Mouse (Mus musculus) thymus, adult 2 months (tissue): Measurements from ENCODE around the gene Sat2. TPM values are rescaled to one million over a fixed set of nuclear protein-coding genes. Genes with fewer than 3 reads are reported as not detected.

ENCODE experiments used
- DNase-seq: peaks from one replicate; pipeline ENCODE4 v3.0.0; 2021
- H3K27ac ChIP-seq: fragments of 200-500 bp; 2 replicates; pipeline ENCODE4 v1.5.1; 2012; ENCODE audit warnings: low read length, control low read depth; ENCODE audit not compliant: control insufficient read depth, insufficient read depth
- H3K27me3 ChIP-seq: fragments of 200-500 bp; 2 replicates; pipeline ENCODE4 v1.6.1; 2012; ENCODE audit warnings: mild to moderate bottlenecking, low read length, moderate library complexity, mixed read lengths; ENCODE audit not compliant: control insufficient read depth, insufficient read depth
- H3K36me3 ChIP-seq: fragments of 200-500 bp; 2 replicates; pipeline ENCODE4 v1.6.1; 2012; ENCODE audit warnings: mild to moderate bottlenecking, low read length, moderate library complexity; ENCODE audit not compliant: control insufficient read depth, insufficient read depth
- H3K4me1 ChIP-seq: fragments of 200-500 bp; replicated peaks from 2 replicates; pipeline ENCODE4 v1.6.1; 2012; ENCODE audit warnings: low read length; ENCODE audit not compliant: control insufficient read depth, insufficient read depth
- H3K4me3 ChIP-seq: fragments of 200-500 bp; 2 replicates; pipeline ENCODE4 v1.5.1; 2012; ENCODE audit warnings: mild to moderate bottlenecking, low read length, control low read depth, moderate library complexity; ENCODE audit not compliant: control insufficient read depth, insufficient read depth
- CTCF ChIP-seq: fragments of 200-500 bp; IDR thresholded peaks from 2 replicates; pipeline ENCODE4 v1.5.1; 2012; ENCODE audit warnings: mild to moderate bottlenecking, control low read depth, low read length, moderate library complexity, borderline replicate concordance; ENCODE audit not compliant: control insufficient read depth, poor library complexity, insufficient read depth; ENCODE audit errors: extremely low read depth
- POLR2A ChIP-seq: fragments of 200-500 bp; IDR thresholded peaks from 2 replicates; pipeline ENCODE4 v1.6.1; 2012; ENCODE audit warnings: mild to moderate bottlenecking, low read length, control low read depth, moderate library complexity; ENCODE audit not compliant: control insufficient read depth, poor library complexity, insufficient read depth; ENCODE audit errors: extremely low read depth
- WGBS: fragments of 180-500 bp; shearing (Covaris S2); methylation state at CpG from one replicate; pipeline ENCODE4 v1.1.7; 2018; 5-methylcytosine and 5-hydroxymethylcytosine counted together
- polyA plus RNA-seq: library from polyadenylated mRNA; depleted of rRNA; stranded (reverse); fragments of >200 nt; gene quantifications from 2 replicates; pipeline ENCODE4 v1.2.3, GENCODE M21; 2012

Sat2 gene
- polyA plus RNA-seq, 1 experiment, result 0.67 TPM

- TF ChIP-seq CTCF, result no peak
- no peak for TF ChIP-seq POLR2A
- under 1% methylated on average over 25 of the region's 25 CpGs for WGBS
- DNase-seq, result no peak
- H3K27ac ChIP-seq, result peak overlapping the region; percentile 98
- no peaks in the 10 kb centered on the region for H3K36me3 ChIP-seq
- H3K27me3 ChIP-seq, result no peaks in the 10 kb centered on the region
- peaks cover 21% of the 10 kb centered on the region for H3K4me1 ChIP-seq
- H3K4me3 ChIP-seq, result peak overlapping the region; percentile 95
Observed at GRCm38 (mm10) chr11:69580572-69581146, 41.2 kb upstream of the Sat2 start.

GRCm38 (mm10) chr11:69581147-69581688, 40.6 kb upstream of the Sat2 start:
- H3K4me1 ChIP-seq, result peaks cover 21% of the 10 kb centered on the region
- no peaks in the 10 kb centered on the region for H3K27me3 ChIP-seq
- peak overlapping the region; percentile 98 for H3K27ac ChIP-seq
- peak; percentile 89 for DNase-seq
- TF ChIP-seq POLR2A (0 out of 2 replicates have a peak, but pooled peaks have one; percentile 43), CTCF (no peak; the same call in 1 of the 2 replicates)
- no peaks in the 10 kb centered on the region for H3K36me3 ChIP-seq
- WGBS, result under 1% methylated on average over 36 of the region's 36 CpGs
- peak overlapping the region; percentile 95 for H3K4me3 ChIP-seq

GRCm38 (mm10) chr11:69581814-69582213, 40.0 kb upstream of the Sat2 start:
- DNase-seq, result no peak
- Histone ChIP-seq H3K36me3 (peaks cover 4% of the 10 kb centered on the region), H3K4me1 (peaks cover 20% of the 10 kb centered on the region), H3K27ac (no peak overlapping the region), H3K4me3 (peak overlapping the region; percentile 95; the same call in 1 of the 2 replicates), H3K27me3 (no peaks in the 10 kb centered on the region)
- TF ChIP-seq POLR2A, result no peak
- TF ChIP-seq CTCF, result no peak
- 5% methylated on average over 8 of the region's 8 CpGs for WGBS

- H3K27ac ChIP-seq, result no peak overlapping the region
- DNase-seq, result no peak
- H3K27me3 ChIP-seq, result no peaks in the 10 kb centered on the region
- H3K4me3 ChIP-seq, result no peak overlapping the region
- TF ChIP-seq POLR2A (no peak), CTCF (no peak)
- peaks cover 16% of the 10 kb centered on the region for H3K4me1 ChIP-seq
- 76% methylated on average over 9 of the region's 9 CpGs for WGBS
- H3K36me3 ChIP-seq, result peaks cover 9% of the 10 kb centered on the region
Observed at GRCm38 (mm10) chr11:69582230-69582805, 39.5 kb upstream of the Sat2 start.

DNA sequence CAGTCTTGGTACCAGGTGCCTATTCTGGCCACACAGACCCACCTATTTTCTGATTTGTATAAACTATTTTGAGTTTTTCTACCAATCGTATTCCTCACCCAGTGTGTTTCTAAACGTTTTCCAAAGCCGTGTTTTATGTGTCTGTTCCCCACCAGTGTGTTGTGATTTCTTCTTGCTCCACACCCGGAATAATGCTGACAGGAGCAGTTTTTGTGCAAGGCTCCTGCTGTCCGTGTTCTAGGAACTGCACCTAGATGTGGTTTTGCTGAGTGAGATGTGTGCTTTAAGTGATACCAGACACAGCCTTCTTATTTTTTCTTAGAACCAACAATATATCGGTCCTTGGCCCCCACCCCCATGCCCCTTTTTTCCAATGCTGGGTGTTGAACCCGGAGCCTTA, 37.8 kb upstream of the Sat2 start:
- Histone ChIP-seq H3K36me3 (peaks cover 26% of the 10 kb centered on the region), H3K4me1 (peaks cover 2% of the 10 kb centered on the region), H3K27ac (no peak overlapping the region), H3K4me3 (no peak overlapping the region), H3K27me3 (no peaks in the 10 kb centered on the region)
- WGBS, result 84% methylated on average over 7 of the region's 7 CpGs
- TF ChIP-seq POLR2A (no peak), CTCF (no peak)
- DNase-seq, result no peak

DNA sequence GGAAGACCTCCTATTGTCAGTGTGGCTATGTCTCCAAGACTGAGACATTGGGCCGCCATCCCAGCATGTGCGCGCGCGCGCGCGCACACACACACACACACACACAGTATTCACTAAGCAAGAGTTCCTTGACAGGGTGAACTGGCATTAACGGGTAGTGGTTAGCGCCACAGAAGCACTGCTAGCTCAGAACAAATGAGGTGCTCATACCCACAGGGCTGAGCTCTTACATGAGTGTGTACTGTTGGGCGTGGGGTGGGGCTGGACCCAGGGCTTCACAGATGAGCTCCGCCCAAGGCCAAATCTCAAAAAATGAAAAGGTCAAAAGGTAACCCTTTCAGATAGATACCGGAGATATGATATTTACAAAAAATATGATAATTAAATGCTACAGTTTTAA, 36.9 kb upstream of the Sat2 start:
- no peak for TF ChIP-seq CTCF
- TF ChIP-seq POLR2A, result no peak
- no peak for DNase-seq
- 97% methylated on average over 13 of the region's 13 CpGs for WGBS
- Histone ChIP-seq H3K27me3 (no peaks in the 10 kb centered on the region), H3K27ac (no peak overlapping the region), H3K36me3 (peaks cover 35% of the 10 kb centered on the region), H3K4me1 (peaks cover 2% of the 10 kb centered on the region), H3K4me3 (no peak overlapping the region)

DNA sequence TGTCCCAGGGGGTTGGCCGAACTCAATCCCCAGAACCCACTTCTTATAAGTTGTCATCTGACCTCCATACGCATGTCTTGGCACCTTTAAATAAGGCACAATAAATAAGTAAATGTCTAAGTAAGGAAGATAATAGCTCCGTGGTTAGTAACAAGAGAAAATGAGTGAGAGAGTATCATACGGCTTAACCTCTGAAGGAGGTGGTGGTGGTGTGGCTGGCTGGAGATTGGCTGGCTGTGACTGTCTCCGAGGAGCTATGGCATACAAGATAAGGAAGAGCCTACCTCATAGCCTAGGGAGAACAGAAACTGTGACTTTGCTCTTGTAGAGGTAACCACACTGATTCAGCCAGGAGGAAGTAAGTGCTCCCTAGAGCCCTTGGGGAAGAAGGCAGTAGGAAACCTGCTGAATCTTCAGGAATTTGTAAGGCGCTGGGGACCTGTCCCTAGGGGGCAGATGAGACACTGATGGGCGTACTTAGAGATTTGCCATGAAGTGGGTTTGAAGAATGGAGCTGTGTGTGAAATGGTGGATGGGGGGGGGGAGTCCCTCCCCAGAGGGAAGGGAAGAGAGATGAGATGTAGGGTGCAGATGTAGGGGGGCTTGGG, 36.0 kb upstream of the Sat2 start:
- no peak overlapping the region for H3K27ac ChIP-seq
- TF ChIP-seq CTCF, result no peak
- TF ChIP-seq POLR2A, result no peak
- DNase-seq, result no peak
- H3K36me3 ChIP-seq, result peaks cover 44% of the 10 kb centered on the region
- peaks cover 2% of the 10 kb centered on the region for H3K4me1 ChIP-seq
- 77% methylated on average over 7 of the region's 7 CpGs for WGBS
- H3K4me3 ChIP-seq, result no peak overlapping the region
- no peaks in the 10 kb centered on the region for H3K27me3 ChIP-seq
